Mouse (Mus musculus) layer of hippocampus, adult 8-10 months (tissue): Measurements from ENCODE around the gene Leo1. TPM values are rescaled to one million over a fixed set of nuclear protein-coding genes. Genes with fewer than 3 reads are reported as not detected.
A peak's percentile ranks its signal among the peaks of the same experiment; 100 is the strongest.
"Not testable (repeated sequence)": the region's sequence is repeated elsewhere in the genome, so short reads cannot be mapped to it uniquely, and the experiment has no call there.

Experiments
- DNase-seq, 2 experiments: peaks; one replicate each; pipeline ENCODE4 v3.0.0; 2022; ENCODE audit warnings: low spot score in 2 of 2
- total RNA-seq, 4 experiments: library from RNA; stranded (reverse); gene quantifications; 2 replicates each; pipeline ENCODE4 v1.2.4; 2022

Gene Leo1
- total RNA-seq, 4 experiments from 2014 or later: 19.8 to 22.8 (median 21.1) TPM

DNA sequence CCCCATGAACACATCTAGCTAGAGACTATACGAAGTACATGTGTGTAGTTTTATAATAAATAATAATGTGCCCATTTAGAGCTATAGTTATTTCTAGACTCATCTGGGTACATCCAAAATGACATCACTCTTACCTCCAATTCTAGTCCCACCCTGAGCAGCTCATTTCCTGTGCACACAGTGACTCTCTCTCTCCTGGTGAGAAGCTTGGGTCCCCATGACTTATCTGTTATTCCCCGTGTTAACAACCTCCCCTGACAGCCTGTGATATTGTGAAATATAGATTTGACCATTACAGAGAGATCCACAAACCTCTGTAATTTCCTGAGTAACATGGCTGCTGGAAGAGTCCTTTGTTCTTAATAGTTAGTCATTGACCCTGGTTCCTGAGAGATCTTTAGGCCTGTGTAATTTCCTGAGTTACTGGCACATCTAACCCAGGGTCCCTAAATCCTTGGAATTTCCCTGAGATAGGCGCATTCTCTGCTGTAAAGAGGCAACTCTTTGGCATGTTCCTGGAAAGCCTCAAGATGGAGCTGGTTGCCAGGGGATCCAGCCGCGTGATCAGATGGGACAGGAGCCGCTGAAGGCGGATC lies 15.4 kb upstream of the Leo1 start:
- DNase-seq: no peak

GRCm38 (mm10) chr9:75427366-75428273 lies 13.7 kb upstream of the Leo1 start:
- peak; percentile 62 to 64 for DNase-seq

GRCm38 (mm10) chr9:75428274-75428600 lies 13.1 kb upstream of the Leo1 start:
- no peak for DNase-seq

GRCm38 (mm10) chr9:75429040-75429439 lies 12.3 kb upstream of the Leo1 start:
- DNase-seq: no peak

- no peak for DNase-seq
These were observed 11.7 kb upstream of the Leo1 start for GRCm38 (mm10) chr9:75429657-75430056.

DNA sequence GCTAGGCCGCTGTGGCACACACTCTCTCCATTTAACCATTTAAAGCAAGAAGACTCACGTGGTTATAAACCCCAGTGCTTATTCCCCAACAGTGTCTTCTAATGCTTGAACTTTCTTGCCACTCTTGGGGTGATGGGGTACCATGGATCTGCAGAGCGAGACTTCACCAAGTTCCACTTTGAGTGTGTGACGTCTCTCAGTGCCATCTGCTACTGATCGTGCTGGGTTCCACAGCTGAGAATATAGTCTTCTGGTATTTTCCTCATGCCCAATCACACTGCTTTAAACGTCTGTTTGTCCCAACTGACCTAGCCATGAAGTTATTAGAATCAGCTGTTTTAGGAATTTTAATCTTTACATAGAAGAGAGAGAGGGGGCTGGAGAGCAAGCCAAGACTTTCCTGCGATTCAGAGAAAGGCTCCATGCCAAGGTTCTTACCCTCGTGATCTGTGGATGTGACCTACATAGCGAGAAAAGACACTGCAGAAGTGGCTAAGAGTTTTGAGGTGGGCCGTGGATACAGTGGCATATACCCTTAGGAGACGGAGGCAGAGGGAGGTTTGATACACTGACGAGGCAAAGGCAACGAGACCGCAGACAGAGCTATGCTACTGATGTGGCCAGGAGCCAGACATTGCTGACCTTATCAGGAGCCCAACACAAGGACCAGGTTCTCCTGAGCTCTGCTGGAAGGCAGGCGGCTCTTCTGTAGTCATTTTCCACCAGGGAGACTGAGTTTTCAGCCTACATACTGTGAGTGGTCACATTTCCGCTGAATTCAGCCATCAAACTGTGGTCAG lies 10.3 kb upstream of the Leo1 start:
- DNase-seq: no peak

- no peak for DNase-seq
These were observed 8.6 kb upstream of the Leo1 start for GRCm38 (mm10) chr9:75432694-75433093.

- no peak for DNase-seq
These were observed 7.0 kb upstream of the Leo1 start for GRCm38 (mm10) chr9:75434172-75434793.

DNA sequence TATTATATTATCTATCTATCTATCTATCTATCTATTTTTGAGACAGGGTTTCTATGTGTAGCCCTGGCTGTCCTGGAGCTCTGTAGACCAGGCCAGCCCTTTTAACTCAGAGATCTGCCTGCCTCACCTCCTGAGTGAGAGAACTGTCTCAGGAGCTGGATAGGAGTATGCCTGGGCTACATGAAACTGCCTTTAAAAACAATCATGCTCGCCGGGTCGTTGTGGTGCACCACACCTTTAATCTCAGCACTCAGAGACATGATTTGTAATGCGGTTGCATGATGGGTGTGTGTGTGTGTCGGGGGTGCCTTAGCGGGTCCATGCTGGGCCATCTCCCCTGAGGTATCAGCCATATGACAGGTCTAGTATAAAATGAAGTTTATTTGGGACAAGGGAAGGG lies 6.5 kb upstream of the Leo1 start:
- no peak for DNase-seq

GRCm38 (mm10) chr9:75435291-75435690 lies 6.0 kb upstream of the Leo1 start:
- DNase-seq: no peak

DNA sequence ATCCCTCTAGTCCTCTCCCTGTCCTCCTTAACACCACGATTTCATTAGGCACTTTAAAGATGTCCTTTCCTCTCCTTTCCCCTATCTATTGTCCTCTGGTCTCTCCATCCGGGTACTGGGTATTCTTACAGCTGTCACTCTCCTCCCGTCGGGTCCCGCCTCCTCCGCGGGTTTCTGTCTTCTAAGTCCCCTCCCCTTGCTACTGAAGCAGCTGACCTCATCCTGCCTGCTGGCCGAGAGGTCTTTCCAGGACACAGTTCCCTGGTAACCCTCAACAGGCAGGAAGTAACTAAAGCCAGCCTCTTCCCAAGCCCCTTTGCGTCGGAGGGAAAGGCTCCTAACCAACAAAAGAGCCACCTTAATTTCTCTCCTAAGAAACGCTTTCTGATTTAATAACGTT lies 5.4 kb upstream of the Leo1 start:
- peak; percentile 32 to 60 for DNase-seq

GRCm38 (mm10) chr9:75437653-75438385 lies 3.5 kb upstream of the Leo1 start:
- DNase-seq: no peak

- peak in 1 of 2 experiments; percentile 26 for DNase-seq
These were observed 387 bp downstream of the Leo1 start for GRCm38 (mm10) chr9:75441691-75442131.

GRCm38 (mm10) chr9:75444981-75445380 lies 3.7 kb downstream of the Leo1 start:
- no peak for DNase-seq

GRCm38 (mm10) chr9:75446574-75446973 lies 5.2 kb downstream of the Leo1 start:
- DNase-seq: not testable (repeated sequence)

GRCm38 (mm10) chr9:75448021-75448420 lies 6.7 kb downstream of the Leo1 start:
- no peak for DNase-seq

DNA sequence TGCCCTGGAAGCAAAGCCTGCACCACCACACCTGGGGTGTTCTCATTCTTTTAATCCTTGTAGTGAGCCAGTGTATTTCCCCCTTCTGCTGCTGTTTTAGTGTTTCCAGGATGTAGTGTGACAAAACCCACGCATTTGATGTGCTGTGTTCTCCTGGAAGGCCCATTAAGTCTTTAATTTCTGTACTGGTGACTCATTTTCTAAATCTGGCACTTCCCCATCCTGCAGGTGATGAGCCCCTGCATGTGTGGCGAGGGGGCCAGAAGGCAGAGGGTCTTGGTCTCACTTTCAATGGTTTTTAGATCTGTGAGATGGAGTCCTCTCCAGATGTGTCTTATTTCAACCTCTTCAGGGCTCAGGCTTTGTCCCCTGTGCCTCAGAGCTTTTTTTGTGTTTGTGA lies 12.7 kb downstream of the Leo1 start:
- DNase-seq: no peak

DNA sequence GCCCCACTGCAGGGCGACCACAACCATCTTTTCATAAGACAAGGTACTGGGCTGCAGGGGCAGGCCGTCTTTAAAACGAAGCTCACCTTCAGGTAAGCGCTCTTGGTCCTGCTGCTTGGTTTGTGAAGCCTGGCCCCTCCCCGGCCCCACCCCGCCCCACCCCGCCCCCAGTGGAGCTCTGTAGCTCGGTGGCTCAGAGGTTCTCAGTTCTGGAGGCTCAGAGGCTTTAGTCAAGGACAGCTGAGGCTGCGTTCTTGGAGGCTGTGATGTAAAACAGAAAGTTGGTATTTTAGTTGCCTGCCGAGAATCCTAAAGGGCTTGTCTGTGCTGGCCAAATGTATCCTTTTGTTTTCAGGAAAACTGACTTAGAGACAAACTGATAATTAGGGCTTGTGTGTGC lies 14.4 kb downstream of the Leo1 start:
- DNase-seq: no peak

GRCm38 (mm10) chr9:75463050-75463660 lies 21.8 kb downstream of the Leo1 start:
- DNase-seq: peak; percentile 26 to 37

GRCm38 (mm10) chr9:75465856-75466255 lies 24.5 kb downstream of the Leo1 start:
- DNase-seq: no peak
